Mouse (Mus musculus): ENCODE results near the gene Lefty1.
A peak's percentile ranks its signal among the peaks of the same experiment; 100 is the strongest.
"Not testable (repeated sequence)": the region's sequence is repeated elsewhere in the genome, so short reads cannot be mapped to it uniquely, and the experiment has no call there.

Lefty1 gene

GRCm38 (mm10) chr1:180956973-180957381 is 22.2 kb downstream of the Lefty1 start:
- DNase-seq, result no peak

GRCm38 (mm10) chr1:180957989-180958388 is 23.2 kb downstream of the Lefty1 start:
- DNase-seq, result no peak

GRCm38 (mm10) chr1:180958797-180959196 is 24.0 kb downstream of the Lefty1 start:
- DNase-seq, result no peak

- DNase-seq, result no peak
Measured at GRCm38 (mm10) chr1:180965786-180966185, 31.0 kb downstream of the Lefty1 start.

GRCm38 (mm10) chr1:180966542-180966941 is 31.7 kb downstream of the Lefty1 start:
- DNase-seq, result no peak

GRCm38 (mm10) chr1:180967261-180967660 is 32.4 kb downstream of the Lefty1 start:
- no peak for DNase-seq

- no peak for DNase-seq
Measured at GRCm38 (mm10) chr1:180972941-180973340, 38.1 kb downstream of the Lefty1 start.

GRCm38 (mm10) chr1:180974126-180974746 is 39.4 kb downstream of the Lefty1 start:
- DNase-seq, result peak; percentile 16 to 35

- DNase-seq, result no peak
Measured at GRCm38 (mm10) chr1:180976110-180976679, 41.4 kb downstream of the Lefty1 start.

GRCm38 (mm10) chr1:180979484-180980251 is 44.8 kb downstream of the Lefty1 start:
- no peak for DNase-seq

GRCm38 (mm10) chr1:180980464-180980863 is 45.6 kb downstream of the Lefty1 start:
- no peak for DNase-seq

GRCm38 (mm10) chr1:180981298-180982046 is 46.6 kb downstream of the Lefty1 start:
- not testable (repeated sequence) for DNase-seq

- no peak for DNase-seq
Measured at GRCm38 (mm10) chr1:180986701-180987100, 51.9 kb downstream of the Lefty1 start.

- peak; percentile 74 to 84 for DNase-seq
Measured at GRCm38 (mm10) chr1:180987759-180988158, 52.9 kb downstream of the Lefty1 start.
